Mouse (Mus musculus): ENCODE measurements at regions not wholly inside any gene's neighbourhood (a gene's known extent, or its start where the extent isn't known, plus 50 kb on each side); places are given as distances from the start of the nearest gene placed in this dataset.

- intact Hi-C loops (cut with DNase I): no loop called here
- DNase-seq (ENCODE audit: low spot score): no peak
These were observed 268.5 kb downstream of the AW209491 start for GRCm38 (mm10) chr13:14898495-14898894.

- peak; percentile 2 for DNase-seq (ENCODE audit: low spot score)
- intact Hi-C loops (cut with DNase I): no loop called here
These were observed 300.3 kb downstream of the AW209491 start for GRCm38 (mm10) chr13:14930137-14930785.

GRCm38 (mm10) chr13:14966187-14966726, 336.3 kb downstream of the AW209491 start:
- no peak for DNase-seq (ENCODE audit: low spot score)
- intact Hi-C loops (cut with DNase I): no loop called here

DNA sequence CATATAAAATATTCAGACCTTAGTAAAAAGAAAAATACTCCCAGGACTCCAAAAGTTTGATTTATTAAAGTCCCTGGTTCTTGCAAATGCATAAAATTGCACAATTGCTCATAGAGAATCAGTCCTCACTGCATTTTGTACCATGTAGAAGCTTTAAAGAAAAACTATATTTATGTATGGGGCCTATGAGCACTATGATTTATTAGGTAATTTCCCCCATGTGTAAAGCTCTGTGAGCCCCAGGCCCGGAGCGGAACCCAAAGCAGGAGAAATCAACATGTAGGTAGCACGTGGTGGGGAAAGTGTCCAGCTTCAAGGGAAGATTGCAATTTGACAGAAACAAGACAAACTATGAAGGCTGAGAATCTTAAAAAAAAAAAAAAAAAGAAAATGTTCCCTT, 372.7 kb downstream of the AW209491 start:
- DNase-seq (ENCODE audit: low spot score): no peak
- intact Hi-C loops (cut with DNase I): no loop called here

GRCm38 (mm10) chr13:15011638-15012037, 381.7 kb downstream of the AW209491 start:
- intact Hi-C loops (cut with DNase I): no loop called here
- DNase-seq (ENCODE audit: low spot score): no peak

- intact Hi-C loops (cut with DNase I): no loop called here
- peak; percentile 38 for DNase-seq (ENCODE audit: low spot score)
These were observed 389.1 kb downstream of the AW209491 start for GRCm38 (mm10) chr13:15018811-15019745.

DNA sequence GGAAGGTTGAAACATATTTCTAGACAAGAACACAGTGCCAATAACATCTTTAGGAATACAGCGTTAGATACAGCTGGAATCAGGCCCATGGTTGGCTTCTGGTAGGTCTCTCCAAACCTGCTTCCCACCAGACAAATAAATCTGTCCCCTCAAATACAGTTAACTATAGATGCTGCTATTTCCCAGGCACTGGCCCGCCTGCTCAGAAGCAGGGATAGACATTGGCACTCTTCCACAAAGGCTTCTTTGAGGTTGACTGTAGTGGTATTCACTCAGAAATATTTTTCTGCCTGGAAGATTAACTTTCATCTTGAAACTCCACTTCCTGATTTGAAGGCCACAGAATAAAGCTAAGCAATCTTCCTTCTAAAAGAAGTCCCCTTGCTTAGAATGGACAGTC, 396.6 kb downstream of the AW209491 start:
- no peak for DNase-seq (ENCODE audit: low spot score)
- intact Hi-C loops (cut with DNase I): no loop called here

DNA sequence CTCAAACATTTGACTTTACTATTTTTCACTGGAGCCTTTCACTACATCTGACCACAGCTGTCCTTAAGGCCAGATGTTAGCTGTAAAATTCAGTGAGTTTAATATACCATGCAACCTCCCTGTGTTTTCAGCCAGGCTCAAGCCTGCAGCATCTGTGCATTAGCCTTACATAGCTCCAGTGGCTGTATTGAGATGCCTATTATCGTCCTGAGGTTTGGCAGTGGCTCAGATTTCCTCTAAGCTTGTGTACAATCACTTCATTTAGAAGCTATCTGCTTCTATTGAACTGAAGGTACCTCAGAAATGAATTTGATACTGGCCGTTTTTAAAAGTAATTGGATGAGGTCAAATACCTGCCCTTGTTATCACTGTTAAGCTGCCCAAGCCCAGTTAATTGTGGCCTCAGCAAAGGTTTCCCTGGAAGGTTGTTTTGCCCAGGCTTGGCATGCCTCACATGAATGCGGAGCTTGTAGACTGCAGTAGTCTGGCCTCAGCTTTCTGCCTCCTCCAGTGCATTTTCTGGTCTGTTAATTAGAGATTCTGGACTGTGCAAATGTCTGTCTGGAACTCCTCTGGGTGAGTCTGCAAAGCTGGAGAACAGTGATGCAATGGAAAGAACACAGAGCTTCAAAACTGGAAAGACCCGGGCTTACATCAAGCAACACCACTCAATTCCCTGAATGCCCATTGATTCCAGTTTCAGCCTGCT, 410.2 kb upstream of the Gli3 start:
- intact Hi-C loops (cut with DNase I): no loop called here
- peak; percentile 7 for DNase-seq (ENCODE audit: low spot score)

DNA sequence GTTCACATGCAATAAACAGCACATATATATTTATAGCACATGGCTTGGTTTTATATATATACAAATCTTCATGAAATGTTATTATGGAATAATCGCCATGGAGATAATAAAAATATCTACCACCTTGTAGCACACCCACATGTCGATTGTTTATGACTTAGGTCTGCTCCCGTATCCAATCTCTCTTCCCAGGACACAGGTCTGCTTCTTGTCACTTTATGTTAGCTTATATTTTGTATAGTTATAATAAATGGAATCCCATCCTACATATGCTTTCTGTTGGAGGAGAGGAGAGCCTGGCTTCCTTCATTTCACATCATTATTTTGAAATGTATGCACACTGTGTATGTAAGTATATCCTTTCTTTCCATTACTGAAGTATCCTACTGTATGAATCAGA, 408.3 kb upstream of the Gli3 start:
- intact Hi-C loops (cut with DNase I): no loop called here
- DNase-seq (ENCODE audit: low spot score): no peak

- no peak for DNase-seq (ENCODE audit: low spot score)
- intact Hi-C loops (cut with DNase I): no loop called here
These were observed 384.4 kb upstream of the Gli3 start for GRCm38 (mm10) chr13:15078635-15079094.

DNA sequence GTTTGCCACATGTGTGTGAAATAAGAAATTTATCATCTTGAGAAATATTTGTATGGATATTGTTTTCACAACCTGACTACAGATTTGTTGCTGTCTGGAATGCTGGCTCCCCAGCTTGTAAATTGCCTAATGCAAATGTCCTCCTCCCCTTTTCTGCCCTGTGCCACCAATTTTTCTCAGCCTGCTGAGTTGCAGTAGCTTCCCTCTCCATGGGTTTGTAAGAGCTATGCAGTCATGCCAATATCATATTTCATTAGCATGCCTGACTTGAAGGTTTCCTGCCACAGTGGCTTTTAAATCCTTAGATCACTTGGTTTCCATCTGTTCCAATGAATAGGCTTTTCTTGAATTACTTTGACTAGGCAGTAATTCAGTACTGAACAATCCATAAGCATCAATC, 383.9 kb upstream of the Gli3 start:
- DNase-seq (ENCODE audit: low spot score): no peak
- intact Hi-C loops (cut with DNase I): no loop called here

DNA sequence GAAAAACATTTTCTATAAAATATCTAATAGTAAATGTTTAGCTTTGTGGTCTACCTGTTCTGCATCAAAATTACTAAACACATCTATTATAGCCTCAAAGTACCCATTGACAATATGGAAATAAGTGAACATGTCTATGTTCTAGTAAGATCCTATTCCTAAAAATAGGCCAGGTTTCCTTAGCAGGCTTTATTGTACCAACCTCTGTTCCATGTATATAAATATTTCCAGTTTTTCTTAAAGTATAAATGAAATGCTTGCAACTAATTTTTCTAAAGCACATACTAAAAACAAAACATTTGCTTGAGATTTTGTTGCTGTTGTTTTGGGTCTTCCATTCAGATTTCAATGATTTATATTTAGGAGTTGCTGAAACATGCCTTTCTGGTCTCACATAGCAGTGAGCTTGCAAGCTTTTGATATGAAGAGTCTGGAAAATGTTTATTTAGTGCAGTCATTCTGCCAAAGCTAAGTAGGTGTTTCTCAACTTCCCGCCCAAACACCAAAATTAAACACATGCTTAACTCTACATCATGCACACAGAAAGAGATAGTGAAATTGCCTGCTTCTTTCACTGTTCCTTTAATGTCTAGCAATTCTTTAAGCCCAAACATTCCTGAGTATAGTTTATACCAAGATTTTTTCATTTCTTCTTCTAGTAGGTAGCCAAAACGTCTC, 380.6 kb upstream of the Gli3 start:
- intact Hi-C loops (cut with DNase I): no loop called here

DNA sequence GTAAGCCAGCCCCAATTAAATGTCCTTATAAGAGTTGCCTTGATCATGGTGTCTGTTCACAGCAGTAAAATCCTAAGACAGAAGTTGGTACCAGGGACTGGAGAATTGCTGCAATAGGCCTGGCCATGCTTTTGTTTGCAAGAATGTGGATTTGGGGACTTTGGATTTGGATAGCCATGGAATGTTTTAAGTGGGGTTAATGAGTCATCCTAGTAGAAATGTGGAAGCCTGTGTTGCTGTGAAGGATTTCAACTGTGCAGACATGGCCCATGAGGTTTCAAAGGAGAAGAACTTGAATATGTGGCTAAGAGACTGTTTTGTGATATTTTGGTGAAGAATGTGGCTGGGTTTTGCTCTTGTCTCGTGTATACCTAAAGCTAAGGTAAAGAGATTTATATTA, 368.2 kb upstream of the Gli3 start:
- intact Hi-C loops (cut with DNase I): no loop called here
- DNase-seq (ENCODE audit: low spot score): no peak

More for the DNA sequence above, 380.6 kb upstream of the Gli3 start:
- no peak for DNase-seq (ENCODE audit: low spot score)

DNA sequence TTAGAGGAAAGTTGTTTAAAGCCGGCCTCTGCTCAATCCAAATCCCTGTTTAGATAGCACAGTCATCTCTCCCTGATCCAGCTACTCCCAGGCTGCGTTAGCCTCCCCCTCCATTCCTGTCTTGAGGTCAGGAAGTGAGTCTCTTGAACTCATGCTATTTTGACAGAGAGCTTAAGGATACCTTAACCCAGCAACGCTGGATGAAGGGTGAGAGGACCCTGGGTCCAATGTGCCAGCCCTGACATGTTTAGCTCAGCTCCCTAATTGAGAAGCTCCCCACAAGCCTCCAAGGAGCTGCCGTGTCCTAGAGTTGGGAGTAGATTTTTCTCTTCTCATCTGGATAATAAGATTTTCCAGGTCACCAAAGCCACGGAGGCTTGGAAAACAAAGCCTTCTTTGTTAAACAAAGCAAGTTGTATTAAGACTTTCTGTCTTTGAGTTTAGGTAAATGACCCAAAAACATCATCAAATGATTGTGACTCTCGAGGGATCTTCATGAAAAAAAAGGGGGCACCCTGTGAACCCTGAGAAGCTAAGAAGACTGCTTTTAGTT, 355.2 kb upstream of the Gli3 start:
- no peak for DNase-seq (ENCODE audit: low spot score)
- intact Hi-C loops (cut with DNase I): no loop called here

GRCm38 (mm10) chr13:15113383-15113782, 349.7 kb upstream of the Gli3 start:
- intact Hi-C loops (cut with DNase I): no loop called here
- DNase-seq (ENCODE audit: low spot score): no peak

DNA sequence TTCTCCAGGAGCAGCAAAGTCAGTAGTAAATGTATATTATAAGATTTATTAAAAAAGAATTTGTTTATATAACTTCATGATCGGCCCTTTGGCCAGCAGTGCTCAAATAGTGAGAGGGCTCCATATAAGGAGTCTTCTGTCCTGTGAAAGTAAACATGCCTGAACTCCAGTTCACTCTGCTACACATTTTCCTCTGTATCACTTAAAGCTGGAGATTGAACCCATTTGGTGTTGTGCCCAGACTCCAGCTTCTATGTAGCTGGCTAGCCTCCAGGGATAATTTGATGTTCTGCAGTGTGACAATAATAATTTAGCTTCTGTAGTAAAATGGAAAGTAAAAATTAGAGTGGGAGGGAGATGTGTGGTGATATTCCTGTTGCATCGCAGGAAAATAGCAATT, 332.8 kb upstream of the Gli3 start:
- intact Hi-C loops (cut with DNase I): no loop called here
- DNase-seq (ENCODE audit: low spot score): no peak

GRCm38 (mm10) chr13:15146167-15146566, 316.9 kb upstream of the Gli3 start:
- intact Hi-C loops (cut with DNase I): no loop called here
- DNase-seq (ENCODE audit: low spot score): no peak

DNA sequence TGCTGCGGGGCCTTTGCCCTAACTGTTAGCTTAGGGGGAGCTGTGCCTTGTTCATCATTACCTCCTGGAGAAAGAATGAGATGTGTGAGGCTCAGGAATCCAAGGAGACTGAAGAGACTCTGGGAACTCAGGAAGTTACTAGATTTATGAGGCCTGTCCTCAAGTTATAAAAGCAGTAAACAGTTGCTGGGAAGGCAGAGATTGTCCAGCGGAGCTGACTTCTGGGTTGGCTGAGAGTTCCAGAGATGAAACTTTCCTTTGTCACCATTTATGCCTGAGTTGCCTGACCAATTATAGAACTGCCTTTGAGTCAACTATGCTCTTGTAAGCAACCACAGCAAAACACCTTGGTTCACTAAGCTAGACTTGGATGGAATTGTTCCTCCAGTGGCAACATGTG, 282.1 kb upstream of the Gli3 start:
- intact Hi-C loops (cut with DNase I): no loop called here

DNA sequence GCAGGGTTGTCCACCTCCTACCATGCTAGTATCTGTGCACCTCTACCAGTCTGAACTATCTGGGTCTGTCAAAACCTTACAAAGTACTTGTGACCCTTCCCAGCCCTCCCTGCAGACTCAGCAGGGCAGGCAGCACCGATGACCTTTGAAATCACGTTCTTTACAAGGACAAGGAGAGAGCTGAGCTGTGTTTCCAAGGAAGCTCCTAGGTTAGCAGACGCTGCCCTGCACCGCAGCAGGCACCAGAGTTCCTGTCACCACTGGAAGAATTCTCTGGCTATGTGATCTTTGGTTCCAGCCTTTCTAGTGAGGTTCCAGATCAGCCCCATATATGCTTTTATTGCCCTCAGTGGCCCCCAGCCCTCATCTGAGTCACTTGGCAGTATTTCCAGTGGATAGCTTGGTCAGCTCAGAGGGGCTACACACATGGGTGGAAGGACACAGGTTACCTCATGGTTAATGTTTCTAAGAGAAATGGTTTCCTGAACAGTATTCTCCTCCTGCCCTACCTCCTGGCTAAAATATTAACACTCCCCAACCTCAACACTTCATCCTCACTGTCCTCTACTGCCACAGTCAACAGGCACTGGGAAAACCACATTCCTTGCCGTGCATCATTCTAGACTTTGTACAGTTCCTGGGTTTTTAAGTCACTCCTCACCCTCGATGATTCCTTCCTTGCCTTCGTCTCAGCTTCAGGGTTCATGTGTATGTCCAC, 251.2 kb upstream of the Gli3 start:
- DNase-seq (ENCODE audit: low spot score): no peak
- intact Hi-C loops (cut with DNase I): no loop called here

More for the DNA sequence above, 282.1 kb upstream of the Gli3 start:
- DNase-seq (ENCODE audit: low spot score): no peak
